Mouse (Mus musculus) G1E (cell line): ENCODE measurements around the gene Ms4a10. TPM values are rescaled to one million over a fixed set of nuclear protein-coding genes. Genes with fewer than 3 reads are reported as not detected.

Source experiments
- ATAC-seq: 2 replicates; pipeline ENCODE4 v1.8.0; 2016; ENCODE audit warnings: mild to moderate bottlenecking; ENCODE audit not compliant: insufficient number of reproducible peaks, poor library complexity, low FRiP score, severe bottlenecking; ENCODE audit errors: extremely low read depth
- DNase-seq: peaks from one replicate; pipeline ENCODE4 v3.0.0; 2012; ENCODE audit warnings: low spot score
- H3K27me3 ChIP-seq: 2 replicates; pipeline ENCODE4 v1.6.1; 2012; ENCODE audit warnings: mild to moderate bottlenecking, low read length, inconsistent platforms; ENCODE audit not compliant: insufficient read depth
- H3K36me3 ChIP-seq: replicated peaks from 2 replicates; pipeline ENCODE3; 2012; ENCODE audit warnings: mild to moderate bottlenecking, inconsistent platforms
- H3K4me1 ChIP-seq: 2 replicates; pipeline ENCODE4 v1.6.1; 2012; ENCODE audit warnings: low read depth, low read length, inconsistent platforms, mixed read lengths; ENCODE audit not compliant: insufficient read depth
- H3K4me3 ChIP-seq: 2 replicates; pipeline ENCODE4 v1.5.1; 2012; ENCODE audit warnings: low read depth, mild to moderate bottlenecking, inconsistent platforms, low read length, moderate library complexity, mixed read lengths
- H3K9me3 ChIP-seq: replicated peaks from 2 replicates; pipeline ENCODE4 v1.6.1; 2012; ENCODE audit warnings: inconsistent platforms
- CTCF ChIP-seq: IDR thresholded peaks from 2 replicates; pipeline ENCODE4 v1.5.1; 2012; ENCODE audit warnings: low read depth, low read length, inconsistent platforms, mixed read lengths
- GATA1 ChIP-seq: IDR thresholded peaks from 2 replicates; pipeline ENCODE4 v1.6.1; 2012; ENCODE audit warnings: borderline replicate concordance, low read length, inconsistent platforms, mixed read lengths
- GATA2 ChIP-seq: IDR thresholded peaks from 2 replicates; pipeline ENCODE4 v1.6.1; 2012; ENCODE audit warnings: low read depth, low read length, inconsistent platforms, borderline replicate concordance
- POLR2AphosphoS5 ChIP-seq: IDR thresholded peaks from 2 replicates; pipeline ENCODE4 v1.6.1; 2012; ENCODE audit warnings: low read depth, low read length, inconsistent platforms; ENCODE audit not compliant: insufficient replicate concordance
- TAL1 ChIP-seq: conservative IDR thresholded peaks from 2 replicates; pipeline ENCODE4 v1.6.1; 2012; ENCODE audit warnings: low read depth, low read length, inconsistent platforms, mixed read lengths
- polyA plus RNA-seq: library from polyadenylated mRNA; stranded (reverse); fragments of >175 nt; gene quantifications from 2 replicates; pipeline ENCODE4 v1.2.3, GENCODE M21; 2012
- total RNA-seq, 2 experiments: library from RNA; stranded (forward) in 1 of 2; stranded (reverse) in 1 of 2; fragments of 200-1000 nt in 1 of 2; fragments of >200 nt in 1 of 2; fragmentation: Nextera tagmentation in 1 of 2; gene quantifications; 2 replicates each; pipeline ENCODE4 v1.2.3; 2014 to 2017

Ms4a10 gene
- total and polyA plus RNA-seq, 3 experiments = 0.05 TPM; not detected in 2

DNA sequence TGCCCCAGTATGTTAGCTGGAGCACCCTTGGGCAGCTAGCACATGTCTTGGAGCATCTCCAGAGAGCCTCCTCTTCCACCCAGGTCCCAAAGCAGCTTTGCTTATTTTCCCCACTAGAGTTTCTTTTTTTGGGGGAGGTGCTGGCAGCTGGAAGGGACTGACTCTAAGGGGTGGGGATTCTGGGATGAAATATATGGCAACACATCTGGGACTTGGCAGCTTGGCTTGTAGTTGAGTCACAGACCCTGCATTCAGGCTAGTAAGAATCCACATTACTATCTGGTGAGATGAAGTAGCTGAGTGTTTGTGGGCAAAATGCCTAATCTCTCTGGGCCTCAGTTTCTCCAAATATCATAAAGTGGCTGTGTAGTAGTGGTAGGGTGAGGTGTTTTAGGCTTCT is 17.4 kb upstream of the Ms4a10 start:
- Histone ChIP-seq H3K27me3 (peaks cover 3% of the 10 kb centered on the region), H3K36me3 (no peaks in the 10 kb centered on the region), H3K4me3 (no peak overlapping the region), H3K9me3 (no peaks in the 10 kb centered on the region), H3K4me1 (no peaks in the 10 kb centered on the region)
- ATAC-seq (no peak), DNase-seq (no peak)
- TF ChIP-seq GATA2 = no peak
- TF ChIP-seq TAL1 = no peak
- TF ChIP-seq GATA1 = no peak
- no peak for TF ChIP-seq CTCF
- TF ChIP-seq POLR2AphosphoS5 = no peak

DNA sequence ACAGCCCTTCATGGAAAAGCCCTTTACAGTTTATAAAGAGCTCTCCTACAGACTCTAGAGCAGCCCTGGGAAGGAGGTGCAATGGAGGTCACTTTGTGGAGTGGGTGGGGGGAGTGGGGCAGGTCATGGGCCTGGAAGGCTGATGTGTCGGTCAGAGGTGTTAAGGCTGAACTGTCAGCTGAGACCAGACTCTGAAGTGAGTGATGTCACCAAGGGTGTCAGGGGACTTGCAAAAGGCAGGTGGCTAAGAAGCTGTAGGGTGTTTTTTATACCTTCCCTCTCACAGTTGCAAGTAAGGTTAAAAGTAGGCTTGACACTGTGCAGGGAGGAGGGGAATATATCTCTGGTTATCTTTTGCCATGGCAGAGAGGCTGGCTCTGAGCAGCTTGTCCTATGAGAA is 16.3 kb upstream of the Ms4a10 start:
- no peak for TF ChIP-seq GATA1
- no peak for TF ChIP-seq POLR2AphosphoS5
- TF ChIP-seq CTCF = no peak
- no peak for TF ChIP-seq TAL1
- TF ChIP-seq GATA2 = no peak
- H3K4me1 ChIP-seq = no peaks in the 10 kb centered on the region
- no peaks in the 10 kb centered on the region for H3K36me3 ChIP-seq
- ATAC-seq = no peak
- H3K27me3 ChIP-seq = peaks cover 3% of the 10 kb centered on the region
- DNase-seq = no peak
- H3K4me3 ChIP-seq = no peak overlapping the region
- no peaks in the 10 kb centered on the region for H3K9me3 ChIP-seq

DNA sequence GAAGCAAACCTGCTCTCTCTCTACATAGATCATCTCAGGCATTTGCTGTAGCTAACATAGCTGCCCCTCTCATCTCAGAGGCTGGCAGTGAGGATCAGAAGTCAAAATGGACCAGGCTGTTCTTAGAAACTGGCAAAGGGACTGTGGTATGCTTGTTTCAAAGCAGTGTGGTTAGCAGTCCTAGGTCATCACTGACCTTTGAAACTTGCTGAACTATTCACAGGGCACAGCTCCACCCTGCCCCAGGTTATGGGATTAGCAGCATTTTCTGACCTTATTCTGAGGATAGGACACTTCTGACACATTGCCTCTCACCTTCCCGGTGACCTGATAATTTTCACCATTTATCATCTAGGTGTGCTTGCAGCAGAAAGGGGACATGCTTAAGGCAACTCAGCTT is 14.1 kb upstream of the Ms4a10 start:
- Histone ChIP-seq H3K36me3 (no peaks in the 10 kb centered on the region), H3K9me3 (no peaks in the 10 kb centered on the region), H3K4me1 (no peaks in the 10 kb centered on the region), H3K4me3 (no peak overlapping the region), H3K27me3 (peaks cover 8% of the 10 kb centered on the region)
- ATAC-seq (no peak), DNase-seq (no peak)
- no peak for TF ChIP-seq CTCF
- TF ChIP-seq GATA2 = no peak
- TF ChIP-seq GATA1 = no peak
- TF ChIP-seq TAL1 = no peak
- no peak for TF ChIP-seq POLR2AphosphoS5

DNA sequence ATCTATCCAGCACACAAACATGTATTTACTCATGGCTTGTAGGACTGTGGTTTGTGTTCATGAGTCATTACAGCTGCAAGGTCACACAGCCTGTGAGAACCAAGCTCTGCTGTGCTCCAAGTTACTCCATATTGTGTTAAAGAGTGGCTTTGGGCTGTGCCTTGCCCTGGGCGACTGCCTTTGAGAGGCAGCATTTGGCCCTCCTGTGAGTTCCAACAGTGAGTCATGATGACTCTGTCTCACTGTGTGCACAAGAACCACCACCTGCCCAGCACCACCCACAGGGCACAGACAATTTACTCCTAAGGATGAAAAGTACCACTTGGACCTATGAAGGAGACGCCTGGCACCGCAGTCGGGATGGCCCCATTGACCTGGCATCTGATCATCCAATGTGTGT is 11.4 kb upstream of the Ms4a10 start:
- TF ChIP-seq GATA1 (no peak), GATA2 (no peak), POLR2AphosphoS5 (no peak), TAL1 (no peak), CTCF (no peak)
- no peaks in the 10 kb centered on the region for H3K9me3 ChIP-seq
- ATAC-seq (no peak), DNase-seq (no peak)
- no peaks in the 10 kb centered on the region for H3K4me1 ChIP-seq
- H3K4me3 ChIP-seq = no peak overlapping the region
- H3K36me3 ChIP-seq = no peaks in the 10 kb centered on the region
- peaks cover 11% of the 10 kb centered on the region for H3K27me3 ChIP-seq

DNA sequence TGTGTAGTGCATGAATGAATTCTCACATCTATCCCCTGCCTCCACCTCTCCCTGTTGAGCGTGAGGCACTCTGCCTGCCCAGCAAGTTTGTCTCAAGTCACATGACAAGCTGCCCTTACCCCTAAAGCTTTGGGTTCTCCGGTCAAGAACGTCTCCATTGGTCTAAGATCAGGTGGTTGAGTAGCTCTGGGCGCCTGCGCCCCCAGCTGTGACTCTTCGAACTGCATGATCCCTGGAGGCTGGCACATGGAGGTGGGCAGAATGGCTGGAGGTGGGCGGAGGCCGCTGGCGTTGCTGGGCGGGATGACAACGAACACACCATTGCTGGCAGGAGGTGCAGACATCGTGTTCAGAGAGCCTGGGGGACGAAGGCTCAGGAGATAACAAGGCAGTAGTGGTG is 10.1 kb upstream of the Ms4a10 start:
- DNase-seq (no peak), ATAC-seq (no peak)
- H3K9me3 ChIP-seq = no peaks in the 10 kb centered on the region
- H3K27me3 ChIP-seq = peaks cover 11% of the 10 kb centered on the region
- H3K36me3 ChIP-seq = no peaks in the 10 kb centered on the region
- peaks cover 8% of the 10 kb centered on the region for H3K4me1 ChIP-seq
- no peak overlapping the region for H3K4me3 ChIP-seq
- TF ChIP-seq TAL1 = no peak
- no peak for TF ChIP-seq GATA2
- TF ChIP-seq POLR2AphosphoS5 = no peak
- TF ChIP-seq GATA1 = no peak
- TF ChIP-seq CTCF = no peak

- peaks cover 16% of the 10 kb centered on the region for H3K27me3 ChIP-seq
- DNase-seq (no peak), ATAC-seq (no peak)
- no peak overlapping the region for H3K4me3 ChIP-seq
- H3K4me1 ChIP-seq = peaks cover 11% of the 10 kb centered on the region
- no peak for TF ChIP-seq GATA2
- no peak for TF ChIP-seq POLR2AphosphoS5
- TF ChIP-seq GATA1 = no peak
- no peak for TF ChIP-seq TAL1
- TF ChIP-seq CTCF = no peak
- H3K36me3 ChIP-seq = no peaks in the 10 kb centered on the region
- no peaks in the 10 kb centered on the region for H3K9me3 ChIP-seq
Measured at GRCm38 (mm10) chr19:10983146-10983545, 8.7 kb upstream of the Ms4a10 start.
